Mouse (Mus musculus) stomach, adult 2 months (tissue): ENCODE results near the gene Cptp. TPM values are rescaled to one million over a fixed set of nuclear protein-coding genes. Genes with fewer than 3 reads are reported as not detected.

Source experiments
- polyA plus RNA-seq: library from polyadenylated mRNA; depleted of rRNA; stranded (reverse); fragments of >200 nt; gene quantifications from 2 replicates; pipeline ENCODE4 v1.2.3, GENCODE M21; 2012; rRNA removed

The Cptp gene
- 24.9 and 45.1 TPM in 2 replicates for polyA plus RNA-seq

GRCm38 (mm10) chr4:155869317-155870033 is at the start of gene Cptp, which contains the start of gene Ints11:
Gene Cptp (minus strand): TSS chr4:155869440.
Gene Ints11 (plus strand): TSS chr4:155869546.

DNA sequence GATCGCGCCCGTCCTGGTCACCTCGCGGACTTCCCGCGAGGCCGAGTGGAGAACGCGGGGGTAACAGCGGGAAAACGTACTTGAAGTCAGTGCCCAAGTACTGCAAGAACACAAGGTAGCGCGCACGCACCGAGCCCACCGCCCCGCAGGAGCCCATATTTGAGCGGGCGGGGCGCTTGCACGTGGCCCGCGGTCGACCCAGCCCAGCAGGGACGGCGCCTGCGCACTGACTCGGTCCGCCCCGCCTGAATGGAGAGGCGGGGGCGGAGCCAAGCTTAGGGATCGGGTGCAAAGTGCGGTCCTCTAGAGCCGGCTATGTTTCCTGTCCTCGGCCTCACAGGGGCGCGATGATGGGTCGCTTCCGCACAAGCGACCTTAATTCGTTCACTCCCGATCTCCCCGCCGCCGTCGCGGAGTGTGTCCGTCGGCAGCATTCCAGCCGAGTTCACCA is 22.3 kb upstream of the Cptp start, which contains the start of the genes Pusl1 and Acap3:
TSS of gene Pusl1 (minus strand) at position 231 of the 451 bp plus-strand sequence.
TSS of gene Acap3 (plus strand) at position 272 of the 451 bp plus-strand sequence.

DNA sequence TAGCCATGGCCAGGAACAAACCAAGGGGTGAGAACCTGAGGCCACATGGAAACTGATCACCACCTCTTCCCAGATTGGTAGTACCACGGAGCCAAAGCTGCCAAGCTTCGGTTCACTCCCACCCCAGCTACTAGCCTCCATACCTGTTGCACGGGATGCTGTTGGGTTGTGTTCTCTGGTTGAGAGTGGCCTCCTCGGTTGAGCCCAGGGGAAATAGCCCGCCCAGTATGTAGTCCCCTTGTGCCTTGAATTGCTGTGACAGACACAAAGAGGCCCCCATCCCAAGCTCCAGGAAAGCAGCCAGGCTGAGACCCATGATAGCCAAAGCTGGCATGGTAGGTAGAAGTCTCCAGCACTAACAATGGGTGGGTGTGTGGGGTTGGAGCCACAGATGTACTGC is 6.2 kb downstream of the Cptp start, which contains the start of gene Tas1r3:
TSS of gene Tas1r3 (minus strand) at position 362 of the 400 bp plus-strand sequence.

GRCm38 (mm10) chr4:155846871-155847578 is 22.2 kb downstream of the Cptp start, which contains the start of gene Dvl1:
Gene Dvl1 (plus strand): TSS chr4:155847402.

GRCm38 (mm10) chr4:155839483-155839910 is 29.7 kb downstream of the Cptp start, which contains the start of gene Mxra8:
Gene Mxra8 (plus strand): TSS chr4:155839680.

GRCm38 (mm10) chr4:155831205-155831766 is 38.0 kb downstream of the Cptp start, which contains the start of gene Aurkaip1:
Gene Aurkaip1 (plus strand): TSS chr4:155831272.

Other genes starting within 250 kb of the Cptp start
- gene Cdk11b, start 244.6 kb downstream of the Cptp start, polyA plus RNA-seq = 9.0 and 10.2 TPM in 2 replicates
- gene Gm10563, start 224.0 kb downstream of the Cptp start, polyA plus RNA-seq = not detected in 2 replicates
- gene Mmp23, start 216.1 kb downstream of the Cptp start, polyA plus RNA-seq = 18.8 and 26.7 TPM in 2 replicates
- 42.5 and 44.6 TPM in 2 replicates for gene Mib2, start 200.2 kb downstream of the Cptp start, polyA plus RNA-seq
- 16.5 and 25.8 TPM in 2 replicates for gene Fndc10, start 175.1 kb downstream of the Cptp start, polyA plus RNA-seq
- 62.7 and 102 TPM in 2 replicates for gene Ssu72, start 164.6 kb downstream of the Cptp start, polyA plus RNA-seq
- gene Tmem240, start 134.6 kb downstream of the Cptp start, polyA plus RNA-seq = 0.37 and 1.4 TPM in 2 replicates
- 57.0 and 97.8 TPM in 2 replicates for gene Atad3a, start 108.3 kb downstream of the Cptp start, polyA plus RNA-seq
- gene Vwa1, start 94.7 kb downstream of the Cptp start, polyA plus RNA-seq = 11.4 and 13.1 TPM in 2 replicates
- gene Tmem88b, start 83.6 kb downstream of the Cptp start, polyA plus RNA-seq = 0.18 and 0.28 TPM in 2 replicates
- gene Ankrd65, start 79.0 kb downstream of the Cptp start, polyA plus RNA-seq = 0.09 TPM in 1 of 2 replicates, not detected in the other
- gene Mrpl20, start 66.6 kb downstream of the Cptp start, polyA plus RNA-seq = 18.2 and 33.5 TPM in 2 replicates
- 18.2 and 22.6 TPM in 2 replicates for gene Ccnl2, start 57.0 kb downstream of the Cptp start, polyA plus RNA-seq
- 106 and 164 TPM in 2 replicates for gene Aurkaip1, start 38.2 kb downstream of the Cptp start, polyA plus RNA-seq
- 106 and 126 TPM in 2 replicates for gene Mxra8, start 29.8 kb downstream of the Cptp start, polyA plus RNA-seq
- 102 and 114 TPM in 2 replicates for gene Dvl1, start 22.0 kb downstream of the Cptp start, polyA plus RNA-seq
- 0.33 and 0.81 TPM in 2 replicates for gene Tas1r3, start 6.1 kb downstream of the Cptp start, polyA plus RNA-seq
- gene Ints11, start 106 bp upstream of the Cptp start, polyA plus RNA-seq = 15.0 and 21.4 TPM in 2 replicates
- gene Pusl1, start 22.3 kb upstream of the Cptp start, polyA plus RNA-seq = 41.8 and 63.5 TPM in 2 replicates
- gene Acap3, start 22.4 kb upstream of the Cptp start, polyA plus RNA-seq = 21.4 and 21.8 TPM in 2 replicates
- gene Ube2j2, start 74.4 kb upstream of the Cptp start, polyA plus RNA-seq = 41.1 and 63.8 TPM in 2 replicates
- 30.7 and 39.0 TPM in 2 replicates for gene C1qtnf12, start 92.9 kb upstream of the Cptp start, polyA plus RNA-seq
- 4.6 and 6.1 TPM in 2 replicates for gene B3galt6, start 123.2 kb upstream of the Cptp start, polyA plus RNA-seq
- 25.9 and 26.5 TPM in 2 replicates for gene Sdf4, start 123.4 kb upstream of the Cptp start, polyA plus RNA-seq
- gene Tnfrsf4, start 144.4 kb upstream of the Cptp start, polyA plus RNA-seq = 2.7 and 2.9 TPM in 2 replicates
- 2.6 and 2.8 TPM in 2 replicates for gene Tnfrsf18, start 156.7 kb upstream of the Cptp start, polyA plus RNA-seq
- 5.6 and 10.5 TPM in 2 replicates for gene Ttll10, start 190.0 kb upstream of the Cptp start, polyA plus RNA-seq
- gene 9430015G10Rik, start 240.5 kb upstream of the Cptp start, polyA plus RNA-seq = 3.9 and 5.1 TPM in 2 replicates